Mouse (Mus musculus): ENCODE measurements around the gene Praf2. TPM values are rescaled to one million over a fixed set of nuclear protein-coding genes. Genes with fewer than 3 reads are reported as not detected.
"Not testable (repeated sequence)": the region's sequence is repeated elsewhere in the genome, so short reads cannot be mapped to it uniquely, and the experiment has no call there.

Praf2 gene
- total RNA-seq (2021), result 100 to 1,000 TPM in 1 of 2 experiments, 10 to 100 TPM in 1; 97.3 to 100 TPM
- long read RNA-seq, transcript Praf2-201 (3 exons, 1,339 nt), result major isoform, 91 of 92 reads
- long read RNA-seq, partial matches to known transcripts, result 1 of 92 reads
- long read RNA-seq, other reads (novel, unspliced or antisense), result 0 of 92 reads

- peak; percentile 77 to 90 for DNase-seq (ENCODE audit: low spot score in 2 of 2)
Measured at GRCm38 (mm10) chrX:7728215-7728921, at the start of gene Praf2. Praf2 (plus strand) TSS chrX:7728439.

- DNase-seq (ENCODE audit: low spot score in 2 of 2), result no peak
Measured at GRCm38 (mm10) chrX:7678986-7679385, 49.3 kb upstream of the Praf2 start.

- DNase-seq (ENCODE audit: low spot score in 2 of 2), result peak; percentile 73 to 87
Measured at GRCm38 (mm10) chrX:7679405-7680056, 48.7 kb upstream of the Praf2 start.

GRCm38 (mm10) chrX:7680057-7680412 is 48.2 kb upstream of the Praf2 start:
- DNase-seq (ENCODE audit: low spot score in 2 of 2), result no peak

- DNase-seq (ENCODE audit: low spot score in 2 of 2), result no peak
Measured at GRCm38 (mm10) chrX:7680864-7681263, 47.4 kb upstream of the Praf2 start, which contains the start of gene Magix. Magix (minus strand) TSS chrX:7681251.

GRCm38 (mm10) chrX:7688321-7688720 is 39.9 kb upstream of the Praf2 start:
- DNase-seq (ENCODE audit: low spot score in 2 of 2), result no peak

GRCm38 (mm10) chrX:7690486-7690885 is 37.8 kb upstream of the Praf2 start:
- DNase-seq (ENCODE audit: low spot score in 2 of 2), result no peak

- peak in 1 of 2 experiments; percentile 27 for DNase-seq (ENCODE audit: low spot score in 2 of 2)
Measured at GRCm38 (mm10) chrX:7692862-7693261, 35.4 kb upstream of the Praf2 start.

- DNase-seq (ENCODE audit: low spot score in 2 of 2), result no peak
Measured at GRCm38 (mm10) chrX:7696520-7696919, 31.7 kb upstream of the Praf2 start.

GRCm38 (mm10) chrX:7696954-7697381 is 31.3 kb upstream of the Praf2 start, which contains the start of gene Gpkow:
Gpkow (plus strand) TSS chrX:7697131.
- DNase-seq (ENCODE audit: low spot score in 2 of 2), result peak; percentile 83 to 91

GRCm38 (mm10) chrX:7713764-7714134 is 14.5 kb upstream of the Praf2 start:
- not testable (repeated sequence) for DNase-seq (ENCODE audit: low spot score in 2 of 2)

- peak; percentile 90 to 96 for DNase-seq (ENCODE audit: low spot score in 2 of 2)
Measured at GRCm38 (mm10) chrX:7714135-7714899, 13.9 kb upstream of the Praf2 start, which contains the start of gene Wdr45. Wdr45 (plus strand) TSS chrX:7714333.

- not testable (repeated sequence) for DNase-seq (ENCODE audit: low spot score in 2 of 2)
Measured at GRCm38 (mm10) chrX:7716058-7716457, 12.2 kb upstream of the Praf2 start.

GRCm38 (mm10) chrX:7721514-7722281 is 6.5 kb upstream of the Praf2 start, which contains the start of gene Gm45208:
Gm45208 (plus strand) TSS chrX:7722245.
- peak; percentile 45 to 79 for DNase-seq (ENCODE audit: low spot score in 2 of 2)

- DNase-seq (ENCODE audit: low spot score in 2 of 2), result no peak
Measured at GRCm38 (mm10) chrX:7722282-7722611, 6.0 kb upstream of the Praf2 start.

GRCm38 (mm10) chrX:7722691-7723090 is 5.5 kb upstream of the Praf2 start:
- DNase-seq (ENCODE audit: low spot score in 2 of 2), result no peak

GRCm38 (mm10) chrX:7724135-7724534 is 4.1 kb upstream of the Praf2 start:
- no peak for DNase-seq (ENCODE audit: low spot score in 2 of 2)

GRCm38 (mm10) chrX:7725841-7726240 is 2.4 kb upstream of the Praf2 start:
- DNase-seq (ENCODE audit: low spot score in 2 of 2), result no peak

- no peak for DNase-seq (ENCODE audit: low spot score in 2 of 2)
Measured at GRCm38 (mm10) chrX:7727176-7727575, 1.1 kb upstream of the Praf2 start.

GRCm38 (mm10) chrX:7728922-7729265 is 655 bp downstream of the Praf2 start:
- DNase-seq (ENCODE audit: low spot score in 2 of 2), result no peak

Measured in layer of hippocampus, adult 18-20 months (tissue).